Comparison of ENCODE assay signal across 21 mouse cellular contexts in genomic region chr3:140230712-140231111, GRCm38 (mm10).
DNase-seq lines count a peak whose midpoint lies in the region; ATAC-seq and TF ChIP-seq lines count a peak whose summit lies in the region.
"Had no signal": no experiment of that assay in that cellular context is flagged by ENCODE, and none has a peak within 500 bp of the region (broad histone marks: within the 10 kb centered on the region; RNA-seq: fewer than 3 reads in every experiment).

No protein-coding gene starts in this region.

- 35% methylated on average over 2 of the region's 2 CpGs for WGBS in lung, embryonic 14.5 days

- no peak overlapping the region for H3K27ac ChIP-seq in lung, embryonic 14.5 days (ENCODE audit: low read depth)
- H3K27ac ChIP-seq: embryonic facial prominence, embryonic 10.5 days; embryonic facial prominence, embryonic 12.5 days; forebrain, embryonic 13.5 days; forebrain, embryonic 15.5 days had no signal

- H3K4me1 ChIP-seq in lung, embryonic 14.5 days (ENCODE audit: insufficient read depth): no peaks in the 10 kb centered on the region
- H3K4me1 ChIP-seq: embryonic facial prominence, embryonic 10.5 days; embryonic facial prominence, embryonic 12.5 days; forebrain, embryonic 13.5 days; forebrain, embryonic 15.5 days had no signal

- H3K4me2 ChIP-seq in lung, embryonic 14.5 days: no peak overlapping the region
- H3K4me2 ChIP-seq: embryonic facial prominence, embryonic 12.5 days; forebrain, embryonic 13.5 days; forebrain, embryonic 15.5 days had no signal

- H3K9ac ChIP-seq in lung, embryonic 14.5 days: no peak overlapping the region
- H3K9ac ChIP-seq: embryonic facial prominence, embryonic 12.5 days; forebrain, embryonic 13.5 days; forebrain, embryonic 15.5 days; forebrain, postnatal 0 days had no signal

- H3K36me3 ChIP-seq in lung, embryonic 14.5 days (ENCODE audit: insufficient read depth): no peaks in the 10 kb centered on the region
- H3K36me3 ChIP-seq: embryonic facial prominence, embryonic 10.5 days; embryonic facial prominence, embryonic 12.5 days; forebrain, embryonic 15.5 days had no signal

- peak; percentile 17; the same call in 1 of the 2 replicates for ATAC-seq in lung, embryonic 14.5 days (ENCODE audit: insufficient read depth)
- ATAC-seq in common myeloid progenitor, adult 5-6 weeks (replicated peaks; ENCODE audit: low read depth, poor library complexity, severe bottlenecking): peak; percentile 94
- ATAC-seq in megakaryocyte progenitor cell, adult 5-6 weeks (replicated peaks; ENCODE audit: poor library complexity): peak; percentile 72
- ATAC-seq: forebrain, embryonic 13.5 days; forebrain, embryonic 15.5 days; forebrain, postnatal 0 days had no signal

- no peak overlapping the region for H3K4me3 ChIP-seq in lung, embryonic 14.5 days (ENCODE audit: low read depth, low read length)
- H3K4me3 ChIP-seq: embryonic facial prominence, embryonic 10.5 days; embryonic facial prominence, embryonic 12.5 days; forebrain, embryonic 13.5 days; forebrain, embryonic 15.5 days had no signal

- DNase-seq in lung, embryonic 14.5 days: no peak
- DNase-seq in lung, postnatal 10 days: no peak
- DNase-seq in 416B (ENCODE audit: low read depth): peak; percentile 13
- no peak for DNase-seq in spleen, adult 12 weeks (ENCODE audit: low spot score)
- DNase-seq in thymus, postnatal 36 days: no peak
- DNase-seq: adrenal gland, adult 8-10 months; adrenal gland, postnatal 14 days; adrenal gland, postnatal 36 days; cerebellum, adult 11 months; cerebellum, adult 18-20 months; cerebellum, adult 8-10 months; cerebellum, adult 9-11 months; cerebellum, postnatal 14 days; cerebellum, postnatal 36 days; forebrain, postnatal 0 days had no signal

- no peak for TF ChIP-seq CTCF in lung, embryonic 14.5 days (IDR thresholded peaks at IDR 0.05; ENCODE audit: low read depth)

- H3K9me3 ChIP-seq in lung, embryonic 14.5 days (ENCODE audit: low read depth, low read length): no peaks in the 10 kb centered on the region
- H3K9me3 ChIP-seq: embryonic facial prominence, embryonic 10.5 days; embryonic facial prominence, embryonic 12.5 days; forebrain, embryonic 13.5 days; forebrain, embryonic 15.5 days had no signal

- no peaks in the 10 kb centered on the region for H3K27me3 ChIP-seq in lung, embryonic 14.5 days (ENCODE audit: insufficient read depth, low read length)
- H3K27me3 ChIP-seq: embryonic facial prominence, embryonic 12.5 days; forebrain, embryonic 13.5 days; forebrain, embryonic 15.5 days had no signal

Comparison
In these comparisons a context has a peak if more than half of its experiments do, and no peak if none do; other contexts are left out.
1. ATAC-seq: peak in every context shown above with its lines; median percentile 94 in common myeloid progenitor, adult 5-6 weeks; 72 in megakaryocyte progenitor cell, adult 5-6 weeks; 17 in lung, embryonic 14.5 days.